Mouse (Mus musculus): ENCODE measurements at regions not wholly inside any gene's neighbourhood (a gene's known extent, or its start where the extent isn't known, plus 50 kb on each side); places are given as distances from the start of the nearest gene placed in this dataset.

DNA sequence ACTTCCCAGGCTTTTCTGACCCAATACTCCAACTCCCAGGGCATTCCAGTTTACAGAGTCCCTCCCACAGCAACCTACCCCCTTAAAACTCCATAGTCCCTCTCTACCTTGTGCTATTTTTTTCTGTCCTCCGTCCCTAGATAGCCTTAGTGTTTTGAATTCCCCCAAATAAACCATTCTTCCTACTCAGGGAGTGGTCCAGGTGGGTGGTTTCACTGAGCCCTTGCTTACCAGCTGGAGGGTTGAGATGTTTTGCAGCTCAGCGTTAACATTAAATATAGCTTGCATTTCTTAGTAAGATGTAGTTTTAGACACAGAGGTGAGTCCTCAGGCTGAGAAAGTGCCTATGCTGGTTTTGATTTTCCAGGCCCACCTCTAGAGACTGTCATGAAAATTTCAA, 313.0 kb downstream of the Bmper start:
- no peak for DNase-seq

DNA sequence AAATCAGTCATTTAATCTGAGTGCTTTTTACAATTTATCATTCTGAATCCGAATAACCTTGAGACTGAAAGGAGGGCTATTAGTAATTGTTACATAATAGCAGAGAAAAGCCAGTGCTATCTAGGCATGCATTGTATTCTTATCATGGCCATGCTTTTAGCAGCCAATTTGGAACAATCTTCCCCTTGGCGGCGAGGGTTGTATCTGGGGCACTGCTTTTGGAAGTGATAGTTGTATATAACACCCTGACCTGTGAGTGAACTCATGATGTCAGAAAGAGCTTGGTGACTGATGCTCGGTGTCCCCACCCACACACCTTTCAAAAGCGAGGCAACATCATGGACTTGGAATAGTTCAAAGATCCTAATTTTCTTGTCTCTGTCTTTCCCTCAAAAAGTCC, 315.2 kb downstream of the Bmper start:
- DNase-seq, result no peak

GRCm38 (mm10) chr9:23551692-23552091, 328.8 kb downstream of the Bmper start:
- no peak for DNase-seq

- no peak for DNase-seq
Observed at GRCm38 (mm10) chr9:23553766-23554165, 330.9 kb downstream of the Bmper start.

DNA sequence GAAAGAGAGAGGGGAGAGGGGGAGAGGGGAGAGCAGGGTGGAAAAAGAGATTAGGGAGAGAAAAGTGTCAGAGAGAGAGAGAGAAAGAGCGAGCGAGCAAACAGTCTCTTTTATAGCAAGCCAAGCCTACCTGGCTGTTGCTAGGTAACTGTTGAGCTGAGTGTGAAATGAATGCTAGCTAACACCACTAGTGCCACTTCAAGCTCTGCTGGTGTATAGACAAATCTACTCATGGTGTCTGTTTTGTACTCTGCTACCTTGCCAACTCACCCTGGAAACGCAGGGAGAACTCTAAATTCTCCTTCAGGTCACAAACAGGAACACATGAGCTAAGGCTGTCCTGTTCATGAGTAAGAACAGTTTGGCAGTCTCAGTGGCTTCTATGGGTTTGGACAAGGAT, 334.7 kb downstream of the Bmper start:
- no peak for DNase-seq

GRCm38 (mm10) chr9:23561924-23562323, 339.0 kb downstream of the Bmper start:
- no peak for DNase-seq

DNA sequence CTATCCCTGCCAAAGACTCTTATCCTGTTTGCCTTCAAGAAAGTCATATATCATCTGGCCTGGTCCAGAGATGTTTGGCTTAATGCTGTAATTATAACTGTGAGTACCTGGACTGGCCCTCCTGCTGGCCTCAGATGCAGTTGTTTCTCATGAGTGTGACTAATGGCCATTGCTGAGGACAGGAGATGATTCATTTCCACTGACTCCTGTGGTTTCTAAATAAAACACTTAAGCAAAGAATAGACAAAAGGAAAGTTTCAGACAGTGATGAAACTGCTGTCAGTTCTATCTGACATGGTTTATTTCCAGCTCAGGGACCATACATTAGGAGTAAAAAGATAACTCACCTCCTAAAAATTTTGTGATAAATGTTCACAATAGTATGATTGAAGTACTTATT, 344.2 kb downstream of the Bmper start:
- no peak for DNase-seq

DNA sequence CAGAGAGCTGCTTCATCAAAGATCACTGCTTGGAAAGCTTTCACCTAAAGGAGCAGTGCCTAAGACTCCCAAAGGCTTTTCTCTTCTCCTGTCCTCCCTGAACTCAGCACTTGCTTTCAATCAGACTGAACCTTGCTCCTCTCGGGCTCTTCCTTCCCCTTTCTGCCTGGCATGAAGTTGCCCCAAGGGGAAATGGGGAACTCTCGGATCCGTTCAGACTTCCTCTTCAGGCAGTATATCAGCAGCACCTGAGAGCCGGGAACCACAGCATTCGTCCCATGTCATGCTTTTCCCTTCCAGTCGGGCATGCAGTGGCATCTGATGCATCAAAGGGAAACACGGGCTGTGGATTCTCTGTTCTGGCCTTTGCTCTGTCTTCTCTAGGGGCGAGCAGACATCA, 347.3 kb downstream of the Bmper start:
- no peak for DNase-seq

GRCm38 (mm10) chr9:23576314-23576713, 353.4 kb downstream of the Bmper start:
- DNase-seq, result no peak

DNA sequence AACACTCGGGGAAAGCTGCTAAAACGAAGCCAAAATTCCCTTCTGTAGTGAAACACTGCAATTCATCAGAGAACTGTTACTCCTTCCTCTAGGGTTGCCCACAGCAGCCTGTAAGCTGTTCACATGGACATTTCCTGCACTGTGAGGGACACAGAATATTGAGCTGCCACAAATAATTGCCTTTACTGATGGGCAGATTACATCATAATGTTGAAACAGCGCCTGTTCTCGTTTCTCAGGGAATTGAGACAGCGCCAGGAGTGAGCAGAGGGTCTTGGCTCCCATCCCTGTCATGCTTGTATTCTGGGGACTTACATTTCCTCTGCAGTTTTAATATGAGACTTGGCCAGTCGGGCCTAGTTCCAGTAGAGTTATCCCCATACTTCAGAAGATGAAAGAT, 357.3 kb downstream of the Bmper start:
- peak; percentile 4 to 15 for DNase-seq

- DNase-seq, result peak; percentile 78 to 84
Observed at GRCm38 (mm10) chr9:23581039-23581606, 358.2 kb downstream of the Bmper start.

DNA sequence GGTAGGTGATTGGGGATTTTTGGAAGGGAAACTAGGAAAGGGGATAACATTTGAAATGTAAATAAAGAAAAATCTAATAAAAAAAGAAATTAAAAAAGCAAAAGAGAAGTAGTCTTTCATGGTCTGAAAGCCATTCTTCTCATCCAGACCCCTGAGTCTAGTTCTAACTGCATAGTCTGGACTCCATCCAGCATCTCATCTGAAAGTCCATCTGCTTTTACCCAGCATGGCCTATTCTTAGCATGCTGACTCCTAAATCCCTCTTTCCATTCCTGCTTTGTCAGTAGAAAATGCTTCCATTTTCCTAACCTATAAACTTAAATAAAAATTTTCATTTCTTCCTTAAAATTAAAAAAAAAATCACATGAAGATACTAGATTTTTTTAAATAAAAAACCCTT, 361.7 kb downstream of the Bmper start:
- DNase-seq, result no peak

DNA sequence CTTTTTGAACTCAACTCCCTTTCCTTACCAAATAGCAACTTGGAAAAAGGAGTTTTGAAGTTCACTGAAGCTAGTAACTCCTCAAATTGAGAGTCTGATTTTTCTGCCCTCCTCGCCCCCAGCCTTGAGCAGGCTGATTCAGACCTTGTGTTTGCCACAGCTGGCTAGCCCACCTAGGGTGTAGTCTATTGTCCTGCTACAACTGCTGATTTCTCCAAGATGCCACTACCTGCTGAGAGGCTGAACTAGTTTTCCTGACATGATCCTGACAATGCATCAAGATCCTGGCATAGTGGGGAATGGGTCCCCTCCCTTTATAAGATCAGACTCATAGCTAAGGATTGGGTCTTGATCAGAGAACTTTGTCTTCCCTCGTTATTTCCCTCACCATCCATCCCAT, 366.1 kb downstream of the Bmper start:
- DNase-seq, result no peak

GRCm38 (mm10) chr9:23591906-23592305, 369.0 kb downstream of the Bmper start:
- peak; percentile 6 to 7 for DNase-seq

DNA sequence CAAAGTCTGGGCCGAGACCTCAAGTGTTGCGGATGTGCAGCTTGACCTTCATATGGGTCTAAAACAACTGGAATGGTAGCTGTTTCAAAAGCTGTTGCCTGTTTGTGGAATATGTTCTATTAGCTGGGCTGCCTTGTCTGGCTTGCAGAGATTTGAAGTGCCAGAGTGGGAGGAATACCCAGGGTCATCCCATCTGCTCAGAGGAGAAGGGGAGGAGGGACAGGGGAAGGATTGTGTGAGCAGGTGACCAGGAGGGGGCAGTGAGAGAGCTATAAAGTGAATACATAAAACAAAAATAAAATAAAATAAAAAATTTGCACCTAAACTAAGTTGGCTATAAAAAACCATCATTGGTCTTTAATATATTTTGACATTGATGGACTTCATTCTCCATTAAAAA, 377.7 kb downstream of the Bmper start:
- no peak for DNase-seq
